Mouse (Mus musculus) T-helper 1 cell (primary cell): Measurements from ENCODE around the gene Dnajc11.

ENCODE experiments used
- in situ Hi-C: fragments of 300-600 bp; cut with MboI, MseI; formaldehyde crosslinking; loops from one replicate; pipeline ENCODE4 v1.15.1; 2025; ENCODE audit warnings: high pct_unique_total_duplicates

The Dnajc11 gene

GRCm38 (mm10) chr4:151932576-151933504, 651 bp upstream of the Dnajc11 start:
- in situ Hi-C loops = no loop called here

GRCm38 (mm10) chr4:151934215-151934572, 703 bp downstream of the Dnajc11 start:
- in situ Hi-C loops = no loop called here

- in situ Hi-C loops = loop anchor here (5.0 kb wide), 1 partner anchor 95 kb away; no protein-coding TSS in a partner anchor
These were observed 4.0 kb downstream of the Dnajc11 start for GRCm38 (mm10) chr4:151937441-151937840.

- in situ Hi-C loops = loop anchor here (5.0 kb wide), 1 partner anchor 94 kb away; no protein-coding TSS in a partner anchor
These were observed 4.6 kb downstream of the Dnajc11 start for GRCm38 (mm10) chr4:151938089-151938488.

- in situ Hi-C loops = no loop called here
These were observed 12.7 kb downstream of the Dnajc11 start for GRCm38 (mm10) chr4:151946211-151946610.

- in situ Hi-C loops = no loop called here
These were observed 15.3 kb downstream of the Dnajc11 start for GRCm38 (mm10) chr4:151948497-151949471.

- in situ Hi-C loops = no loop called here
These were observed 19.7 kb downstream of the Dnajc11 start for GRCm38 (mm10) chr4:151953209-151953608.

- in situ Hi-C loops = no loop called here
These were observed 22.3 kb downstream of the Dnajc11 start for GRCm38 (mm10) chr4:151955791-151956190.

GRCm38 (mm10) chr4:151957584-151958315, 24.3 kb downstream of the Dnajc11 start:
- in situ Hi-C loops = no loop called here

GRCm38 (mm10) chr4:151959849-151960512, 26.5 kb downstream of the Dnajc11 start:
- in situ Hi-C loops = no loop called here

GRCm38 (mm10) chr4:151960513-151960854, 27.0 kb downstream of the Dnajc11 start:
- in situ Hi-C loops = no loop called here

GRCm38 (mm10) chr4:151962817-151963216, 29.3 kb downstream of the Dnajc11 start:
- in situ Hi-C loops = no loop called here

GRCm38 (mm10) chr4:151968204-151968921, 34.9 kb downstream of the Dnajc11 start:
- in situ Hi-C loops = no loop called here

GRCm38 (mm10) chr4:151972221-151972967, 38.9 kb downstream of the Dnajc11 start:
- in situ Hi-C loops = no loop called here

GRCm38 (mm10) chr4:151975441-151975840, 42.0 kb downstream of the Dnajc11 start:
- in situ Hi-C loops = no loop called here

- in situ Hi-C loops = no loop called here
These were observed 44.3 kb downstream of the Dnajc11 start for GRCm38 (mm10) chr4:151977748-151978147.

- in situ Hi-C loops = loop anchor here (5.0 kb wide), 1 partner anchor 47 kb away; the partner anchor contains the start of gene Zbtb48
These were observed 47.2 kb downstream of the Dnajc11 start for GRCm38 (mm10) chr4:151980699-151981098.

- in situ Hi-C loops = loop anchor here (5.0 kb wide), 1 partner anchor 46 kb away; the partner anchor contains the start of gene Zbtb48
These were observed 47.9 kb downstream of the Dnajc11 start for GRCm38 (mm10) chr4:151981363-151981762.

GRCm38 (mm10) chr4:151983043-151983442, 49.6 kb downstream of the Dnajc11 start:
- in situ Hi-C loops = loop anchor here (5.0 kb wide), 1 partner anchor 44 kb away; the partner anchor contains the start of gene Zbtb48
